ENCODE assay signal across 18 mouse cellular contexts in genomic region chr9:59515069-59515468, GRCm38 (mm10). TPM values are rescaled to one million over a fixed set of nuclear protein-coding genes. Genes with fewer than 3 reads are reported as not detected.
"Had no signal": no experiment of that assay in that cellular context is flagged by ENCODE, and none has a peak within 500 bp of the region (broad histone marks: within the 10 kb centered on the region; RNA-seq: fewer than 3 reads in every experiment).

No protein-coding gene starts in this region.

- H3K36me3 ChIP-seq: limb, embryonic 12.5 days; liver, embryonic 13.5 days; lung, embryonic 15.5 days; midbrain, embryonic 15.5 days; neural tube, embryonic 13.5 days had no signal

- H3K27me3 ChIP-seq: limb, embryonic 12.5 days; lung, embryonic 15.5 days; midbrain, embryonic 15.5 days; neural tube, embryonic 13.5 days had no signal

- H3K27ac ChIP-seq: kidney, postnatal 0 days; layer of hippocampus, adult 2 months; limb, embryonic 12.5 days; liver, embryonic 13.5 days; lung, embryonic 15.5 days; macrophage; midbrain, embryonic 15.5 days; neural tube, embryonic 13.5 days had no signal

- H3K4me2 ChIP-seq: limb, embryonic 12.5 days; liver, embryonic 13.5 days; lung, embryonic 15.5 days; midbrain, embryonic 11.5 days; midbrain, embryonic 15.5 days; neural tube, embryonic 13.5 days had no signal

- DNase-seq: kidney, postnatal 4 days; liver; liver, embryonic 13.5 days; liver, postnatal 0 days; lung, postnatal 14 days; right cerebral cortex, adult 18-20 months; right cerebral cortex, postnatal 25 days had no signal

- H3K4me3 ChIP-seq: layer of hippocampus, adult 2 months; limb, embryonic 12.5 days; liver, embryonic 13.5 days; lung, embryonic 15.5 days; megakaryocyte, embryonic 14.5 days; midbrain, embryonic 15.5 days; neural tube, embryonic 13.5 days had no signal

- H3K9me3 ChIP-seq: limb, embryonic 12.5 days; liver, embryonic 13.5 days; lung, embryonic 15.5 days; megakaryocyte, embryonic 14.5 days; midbrain, embryonic 15.5 days; neural tube, embryonic 13.5 days had no signal

- H3K4me1 ChIP-seq: liver, embryonic 13.5 days; lung, embryonic 15.5 days; midbrain, embryonic 15.5 days; neural tube, embryonic 13.5 days had no signal

- ATAC-seq: liver, postnatal 0 days; midbrain, embryonic 15.5 days had no signal

- H3K9ac ChIP-seq: limb, embryonic 12.5 days; liver, embryonic 13.5 days; liver, postnatal 0 days; lung, embryonic 15.5 days; midbrain, embryonic 15.5 days; neural tube, embryonic 13.5 days had no signal

RNA-seq across cellular contexts. Expression of gene Tmem202, which starts 24.6 kb away (rescaled TPM):
- total RNA-seq: monocyte, adult 5-6 weeks had no signal
- polyA plus RNA-seq: liver, embryonic 13.5 days; lung, embryonic 15.5 days; midbrain, embryonic 11.5 days; stomach, embryonic 16.5 days had no signal
